Mouse (Mus musculus) small intestine, adult 2 months (tissue): ENCODE measurements around the gene Agbl2. TPM values are rescaled to one million over a fixed set of nuclear protein-coding genes. Genes with fewer than 3 reads are reported as not detected.

Experiments
- H3K27ac ChIP-seq: fragments of 200-500 bp; 2 replicates; pipeline ENCODE4 v1.5.1; 2012; ENCODE audit warnings: low read depth, low read length, control low read depth, inconsistent platforms; ENCODE audit not compliant: insufficient read depth
- H3K27me3 ChIP-seq: fragments of 200-500 bp; 2 replicates; pipeline ENCODE4 v1.6.1; 2012; ENCODE audit warnings: mild to moderate bottlenecking, moderate library complexity, low read length, inconsistent platforms; ENCODE audit not compliant: control insufficient read depth, insufficient read depth
- H3K36me3 ChIP-seq: fragments of 200-500 bp; 2 replicates; pipeline ENCODE4 v1.6.1; 2012; ENCODE audit warnings: mild to moderate bottlenecking, low read length, control low read depth, inconsistent platforms; ENCODE audit not compliant: control insufficient read depth, insufficient read depth
- H3K4me1 ChIP-seq: fragments of 200-500 bp; 2 replicates; pipeline ENCODE4 v1.6.1; 2012; ENCODE audit warnings: low read length, inconsistent platforms, mixed read lengths; ENCODE audit not compliant: control insufficient read depth, insufficient read depth, insufficient read length
- H3K4me3 ChIP-seq: fragments of 200-500 bp; 2 replicates; pipeline ENCODE4 v1.5.1; 2012; ENCODE audit warnings: low read depth, mild to moderate bottlenecking, control low read depth, inconsistent platforms, low read length, moderate library complexity
- CTCF ChIP-seq: fragments of 200-500 bp; IDR thresholded peaks from 2 replicates; pipeline ENCODE4 v1.5.1; 2012; ENCODE audit warnings: low read depth, mild to moderate bottlenecking, control low read depth, inconsistent platforms, low read length, moderate library complexity, mixed read lengths; ENCODE audit not compliant: insufficient replicate concordance, insufficient read length; ENCODE audit errors: extremely low read depth
- POLR2A ChIP-seq: fragments of 200-500 bp; IDR thresholded peaks from 2 replicates; pipeline ENCODE4 v1.6.1; 2012; ENCODE audit warnings: low read depth, mild to moderate bottlenecking, control low read depth, inconsistent platforms, low read length, moderate library complexity
- WGBS: fragments of 180-500 bp; shearing (Covaris S2); methylation state at CpG from one replicate; pipeline ENCODE4 v1.1.7; 2018; 5-methylcytosine and 5-hydroxymethylcytosine counted together
- polyA plus RNA-seq: library from polyadenylated mRNA; depleted of rRNA; stranded (reverse); fragments of >200 nt; gene quantifications from 2 replicates; pipeline ENCODE4 v1.2.3, GENCODE M21; 2012; rRNA removed

The Agbl2 gene
- 0.08 and 0.22 TPM in 2 replicates for polyA plus RNA-seq

DNA sequence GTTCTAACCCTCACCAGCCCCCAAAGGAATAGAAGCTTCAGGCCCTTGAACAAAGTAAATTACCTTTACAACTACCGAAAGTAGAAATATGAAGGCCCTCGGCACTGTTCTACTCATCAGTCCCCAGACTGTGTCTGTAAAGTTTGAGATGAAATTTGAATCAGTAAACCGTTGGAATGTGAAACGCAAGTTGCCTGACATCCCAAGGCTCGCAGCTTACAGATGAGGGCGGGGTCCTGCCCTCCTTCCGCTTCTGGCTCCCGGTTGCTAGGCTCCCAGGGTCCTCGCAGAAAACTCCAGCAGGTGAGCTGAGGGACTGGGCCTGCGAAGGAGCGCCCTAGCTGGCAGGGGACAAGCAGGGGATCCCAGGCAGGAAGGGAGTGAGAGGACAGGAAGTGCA, at the start of gene Agbl2:
Gene Agbl2 (plus strand): TSS at position 270 of the 400 bp plus-strand sequence.
- H3K4me1 ChIP-seq = peaks cover 2% of the 10 kb centered on the region
- 6% methylated on average over 11 of the region's 11 CpGs for WGBS
- peaks cover 28% of the 10 kb centered on the region for H3K36me3 ChIP-seq
- TF ChIP-seq CTCF (no peak), POLR2A (no peak)
- H3K27me3 ChIP-seq = peaks cover 4% of the 10 kb centered on the region; the same call in 1 of the 2 replicates
- no peak within 1 kb of the TSS for H3K27ac ChIP-seq
- peak within 1 kb of the TSS; percentile 51 for H3K4me3 ChIP-seq

DNA sequence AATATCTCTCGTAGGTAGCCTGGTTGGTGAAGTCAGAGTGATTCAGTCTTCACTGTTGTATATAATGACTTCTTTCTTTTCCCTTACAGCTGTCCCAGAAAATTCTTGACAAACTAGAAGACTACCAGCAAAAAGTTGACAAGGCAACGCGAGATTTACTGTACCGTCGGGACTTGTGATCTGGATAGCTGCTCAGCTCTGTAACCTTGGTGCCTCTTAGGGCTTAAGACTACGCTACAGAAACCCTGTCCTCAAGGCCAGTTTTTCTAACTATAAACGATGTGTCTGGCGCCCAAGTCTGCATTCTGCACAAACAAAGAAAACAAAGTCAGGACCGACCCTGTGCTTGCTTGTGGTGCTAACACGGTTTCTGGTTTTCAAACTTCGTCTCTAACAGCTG, 47.2 kb upstream of the Agbl2 start:
- Histone ChIP-seq H3K27me3 (no peaks in the 10 kb centered on the region), H3K27ac (no peak overlapping the region), H3K4me1 (peaks cover 3% of the 10 kb centered on the region), H3K36me3 (peaks cover 42% of the 10 kb centered on the region), H3K4me3 (no peak overlapping the region)
- 91% methylated on average over 11 of the region's 11 CpGs for WGBS
- TF ChIP-seq CTCF = no peak
- no peak for TF ChIP-seq POLR2A

DNA sequence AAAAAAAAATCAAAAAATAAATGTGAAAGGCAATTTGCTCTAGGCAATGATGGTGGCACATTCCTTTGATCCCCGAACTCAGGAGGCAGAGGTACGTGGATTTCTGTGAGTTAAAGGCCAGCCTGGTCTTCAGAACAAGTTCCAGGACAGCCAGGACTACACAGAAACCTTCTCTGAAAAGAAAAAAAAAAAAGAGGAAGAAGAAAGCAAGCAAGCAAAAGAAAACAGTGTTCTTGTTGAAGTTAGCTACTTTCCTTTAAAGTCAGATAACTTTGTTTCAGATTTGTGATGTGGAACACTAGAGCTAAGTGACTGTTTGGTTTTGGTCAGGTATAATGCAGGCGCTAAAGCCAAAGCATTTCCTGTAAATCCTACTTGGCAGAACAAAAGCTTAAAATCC, 43.7 kb upstream of the Agbl2 start:
- H3K27me3 ChIP-seq = no peaks in the 10 kb centered on the region
- TF ChIP-seq POLR2A (no peak), CTCF (no peak)
- 89% methylated on average over 3 of the region's 3 CpGs for WGBS
- H3K4me3 ChIP-seq = no peak overlapping the region
- H3K4me1 ChIP-seq = peaks cover 3% of the 10 kb centered on the region
- H3K27ac ChIP-seq = no peak overlapping the region
- H3K36me3 ChIP-seq = peaks cover 23% of the 10 kb centered on the region

DNA sequence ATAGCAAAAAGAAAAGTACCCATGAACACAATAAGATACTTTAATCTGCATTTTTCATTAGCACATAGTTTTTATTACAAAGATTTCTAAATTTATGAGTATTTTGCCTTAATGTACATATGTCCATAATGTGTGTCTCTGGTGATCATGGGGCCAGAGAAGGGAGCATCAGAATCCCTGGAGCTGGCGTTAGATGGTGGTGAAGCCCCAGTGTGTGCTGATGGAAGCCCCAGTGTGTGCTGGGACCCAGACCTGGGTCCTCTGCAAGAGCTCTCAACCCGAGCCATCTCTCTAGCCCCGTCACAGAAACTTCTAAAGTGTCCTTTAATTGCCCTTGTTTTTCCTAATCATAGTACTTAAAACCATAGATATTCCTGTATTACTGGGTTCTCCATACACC, 43.2 kb upstream of the Agbl2 start:
- H3K4me3 ChIP-seq = no peak overlapping the region
- H3K27me3 ChIP-seq = no peaks in the 10 kb centered on the region
- no peak overlapping the region for H3K27ac ChIP-seq
- H3K36me3 ChIP-seq = peaks cover 18% of the 10 kb centered on the region
- 76% methylated on average over 3 of the region's 3 CpGs for WGBS
- peaks cover 5% of the 10 kb centered on the region for H3K4me1 ChIP-seq
- no peak for TF ChIP-seq CTCF
- no peak for TF ChIP-seq POLR2A

DNA sequence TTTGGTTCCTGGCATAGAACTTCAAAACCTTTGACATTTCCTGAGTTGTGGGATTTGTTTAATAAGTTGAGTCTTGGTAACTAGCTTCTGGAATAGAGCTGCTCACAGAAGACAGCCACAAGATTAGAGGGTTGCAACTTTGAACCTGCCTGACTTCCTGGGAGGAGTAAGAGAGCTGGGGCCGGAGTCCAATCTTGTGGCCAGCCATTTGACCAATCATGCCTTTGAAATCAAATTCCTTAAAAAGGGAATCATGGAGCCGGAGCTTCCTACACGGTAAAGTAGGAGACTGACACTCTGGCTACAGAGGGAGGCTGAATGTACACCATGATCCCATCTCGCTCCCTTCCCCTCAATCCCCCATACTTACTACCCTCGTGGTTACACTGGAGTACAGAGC, 42.6 kb upstream of the Agbl2 start:
- H3K36me3 ChIP-seq = peaks cover 15% of the 10 kb centered on the region
- H3K4me3 ChIP-seq = no peak overlapping the region
- peak overlapping the region; percentile 61 for H3K27ac ChIP-seq
- WGBS = 47% methylated on average over 5 of the region's 5 CpGs
- H3K27me3 ChIP-seq = no peaks in the 10 kb centered on the region
- H3K4me1 ChIP-seq = peaks cover 5% of the 10 kb centered on the region
- TF ChIP-seq CTCF (no peak), POLR2A (no peak)

DNA sequence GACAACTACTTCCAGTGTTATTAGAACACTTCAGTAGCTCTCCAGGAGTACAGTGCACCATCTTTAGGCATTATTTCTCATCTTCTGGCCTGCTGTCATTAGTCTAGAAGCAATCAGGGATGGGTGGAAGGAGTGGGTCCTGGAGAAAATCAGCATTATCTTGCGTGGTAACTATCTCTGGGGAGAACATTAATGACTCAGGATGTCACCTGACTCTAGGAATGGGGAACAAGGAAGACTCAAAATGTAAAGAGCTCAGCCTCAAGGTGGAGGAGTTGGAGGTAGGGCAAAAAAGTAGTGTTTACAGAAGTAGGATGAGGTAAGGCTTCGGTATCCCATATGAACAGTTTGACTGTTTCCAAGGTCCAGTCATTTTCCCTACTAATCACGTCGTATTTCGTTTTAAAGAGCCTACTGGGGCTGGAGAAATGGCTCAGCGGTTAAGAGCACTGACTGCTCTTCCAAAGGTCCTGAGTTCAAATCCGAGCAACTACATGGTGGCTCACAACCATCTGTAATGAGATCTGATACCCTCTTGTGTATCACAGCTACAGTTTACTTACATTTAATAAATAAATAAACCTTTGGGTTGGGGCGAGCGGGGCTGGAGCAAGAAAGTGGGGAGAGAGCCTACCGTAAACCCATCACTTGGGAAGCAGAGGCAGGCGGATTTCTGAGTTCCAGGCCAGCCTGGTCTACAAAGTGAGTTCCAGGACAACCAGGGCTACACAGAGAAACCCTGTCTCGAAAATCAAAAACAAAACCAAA, 38.1 kb upstream of the Agbl2 start:
- Histone ChIP-seq H3K4me3 (peak overlapping the region; percentile 54), H3K27me3 (no peaks in the 10 kb centered on the region), H3K36me3 (0 out of 2 replicates have a peak, but pooled peaks cover 2% of the 10 kb centered on the region), H3K4me1 (peaks cover 8% of the 10 kb centered on the region; the same call in 1 of the 2 replicates), H3K27ac (peak overlapping the region; percentile 73)
- TF ChIP-seq CTCF = no peak
- no peak for TF ChIP-seq POLR2A
- WGBS = 50% methylated on average over 12 of the region's 12 CpGs

DNA sequence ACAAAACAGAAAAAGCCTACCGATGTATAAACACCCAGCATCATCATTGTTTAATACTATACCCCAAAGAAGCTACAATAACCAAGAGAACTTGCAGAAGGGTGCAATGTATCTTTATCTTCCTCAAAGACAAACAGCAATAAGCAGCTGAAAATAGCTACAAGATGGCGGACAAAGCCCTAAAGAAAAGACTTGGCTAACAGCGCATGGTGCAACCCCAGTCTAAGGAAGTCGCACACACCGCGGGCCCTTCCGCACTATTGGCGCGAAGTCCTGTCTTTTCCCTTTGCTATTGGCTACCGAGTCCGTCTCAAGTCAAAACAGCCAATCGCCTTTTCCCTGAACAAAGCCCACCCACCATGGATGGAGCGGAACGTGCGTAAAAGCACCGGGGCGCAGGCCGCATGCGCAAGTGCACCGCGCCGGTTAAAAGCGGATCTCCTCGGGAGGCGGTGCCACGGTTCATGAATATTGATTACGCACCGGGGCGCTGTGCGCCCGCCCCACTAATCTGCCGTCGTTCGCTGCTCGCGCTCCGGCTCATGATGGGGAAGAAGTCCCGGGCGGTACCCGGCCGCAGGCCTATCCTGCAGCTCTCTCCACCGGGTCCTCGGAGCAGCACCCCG, 37.4 kb upstream of the Agbl2 start, which contains the start of gene Fnbp4:
Gene Fnbp4 (plus strand): TSS at position 318 of the 626 bp plus-strand sequence.
- H3K27me3 ChIP-seq = no peaks in the 10 kb centered on the region
- TF ChIP-seq POLR2A (peak; percentile 90), CTCF (no peak)
- under 1% methylated on average over 44 of the region's 44 CpGs for WGBS
- peaks cover 2% of the 10 kb centered on the region; the same call in 1 of the 2 replicates for H3K36me3 ChIP-seq
- peaks cover 7% of the 10 kb centered on the region; the same call in 1 of the 2 replicates for H3K4me1 ChIP-seq
- H3K4me3 ChIP-seq = peak within 1 kb of the TSS; percentile 82
- peak within 1 kb of the TSS; percentile 73 for H3K27ac ChIP-seq
